8 mouse cellular contexts compared by ENCODE assay signal in genomic region chr19:46524601-46525321, GRCm38 (mm10). TPM values are rescaled to one million over a fixed set of nuclear protein-coding genes. Genes with fewer than 3 reads are reported as not detected.
DNase-seq lines count a peak whose midpoint lies in the region; ATAC-seq and TF ChIP-seq lines count a peak whose summit lies in the region.

No protein-coding gene starts in this region.

- no peak for TF ChIP-seq POLR2A in CH12.LX (IDR thresholded peaks at IDR 0.05; ENCODE audit: low read depth, low read length)
- no peak for TF ChIP-seq POLR2A in limb, embryonic 14.5 days (IDR thresholded peaks at IDR 0.05; ENCODE audit: borderline replicate concordance, extremely low read depth, insufficient read depth, insufficient read length)

- peaks cover 32 to 97% of the 10 kb centered on the region in 2 experiments for H3K4me1 ChIP-seq in CH12.LX (ENCODE audit: control insufficient read depth in 1 of 2, insufficient read depth in 2 of 2)
- peaks cover 68% of the 10 kb centered on the region for H3K4me1 ChIP-seq in forebrain, embryonic 16.5 days (replicated peaks; ENCODE audit: control insufficient read depth, insufficient read depth, low read length)
- peaks cover 38% of the 10 kb centered on the region for H3K4me1 ChIP-seq in hindbrain, embryonic 11.5 days (replicated peaks; ENCODE audit: control insufficient read depth, insufficient read depth, low read length)
- H3K4me1 ChIP-seq in limb, embryonic 14.5 days (ENCODE audit: control insufficient read depth, insufficient read depth, low read length) = peaks cover 66% of the 10 kb centered on the region
- H3K4me1 ChIP-seq in midbrain, embryonic 15.5 days = peaks cover 73% of the 10 kb centered on the region

- DNase-seq in CH12.LX (ENCODE audit: extremely low read depth) (peak; percentile 53), adipocyte (ENCODE audit: low spot score) (peak; percentile 92)
- DNase-seq in hindbrain, embryonic 11.5 days (ENCODE audit: low spot score) = peak; percentile 52
- peak; percentile 51 for DNase-seq in limb, embryonic 14.5 days (ENCODE audit: low spot score)
- no peak for DNase-seq in left cerebral cortex, postnatal 4 days

- in situ Hi-C loops in CH12.LX (cut with MboI; ENCODE audit: low pct_ligation_motif_present, low pct_unique_long_range_greater_than_20kb, low sequenced_read_pairs) = no loop called here

- peak overlapping the region in 1 of 3 experiments; percentile 46 for H3K4me3 ChIP-seq in CH12.LX (replicated peaks in 1 of 3; ENCODE audit: low read depth in 2 of 3, low read length in 2 of 3, poor library complexity in 1 of 3)
- H3K4me3 ChIP-seq in forebrain, embryonic 16.5 days (replicated peaks; ENCODE audit: low read length) = no peak overlapping the region
- H3K4me3 ChIP-seq in hindbrain, embryonic 11.5 days (ENCODE audit: low read depth, low read length) = no peak overlapping the region
- 0 out of 2 replicates have a peak overlapping the region, but pooled peaks have one; percentile 4 for H3K4me3 ChIP-seq in limb, embryonic 14.5 days (replicated peaks; ENCODE audit: low read length)
- H3K4me3 ChIP-seq in midbrain, embryonic 15.5 days = no peak overlapping the region

- 28% methylated on average over 14 of the region's 14 CpGs for WGBS in forebrain, embryonic 16.5 days
- WGBS in hindbrain, embryonic 11.5 days = 27% methylated on average over 14 of the region's 14 CpGs
- 37% methylated on average over 14 of the region's 14 CpGs for WGBS in limb, embryonic 14.5 days
- WGBS in midbrain, embryonic 15.5 days = 23% methylated on average over 14 of the region's 14 CpGs

- no peak for ATAC-seq in forebrain, embryonic 16.5 days
- no peak for ATAC-seq in hindbrain, embryonic 11.5 days (ENCODE audit: low FRiP score)
- no peak for ATAC-seq in limb, embryonic 14.5 days (ENCODE audit: low FRiP score, low read depth)
- no peak for ATAC-seq in midbrain, embryonic 15.5 days (replicated peaks)
- no peak for ATAC-seq in frontal cortex, adult (ENCODE audit: low TSS enrichment)

- dilution Hi-C loops in CH12.LX (cut with MboI; ENCODE audit: extremely low pct_ligation_motif_present, extremely low pct_unique_long_range_greater_than_20kb, low sequenced_read_pairs) = no loop called here

- no peak for TF ChIP-seq EP300 in CH12.LX (IDR thresholded peaks at IDR 0.05; ENCODE audit: low read length)

- peak; percentile 35 for TF ChIP-seq RAD21 in CH12.LX (IDR thresholded peaks at IDR 0.05; ENCODE audit: low read depth, low read length)

- peak overlapping the region; percentile 71; the same call in 1 of the 2 replicates for H3K4me2 ChIP-seq in CH12.LX (ENCODE audit: insufficient read depth, low read depth, poor library complexity, severe bottlenecking)
- peak overlapping the region; percentile 50 for H3K4me2 ChIP-seq in forebrain, embryonic 16.5 days (ENCODE audit: low read length)
- H3K4me2 ChIP-seq in hindbrain, embryonic 11.5 days (replicated peaks; ENCODE audit: low read depth, low read length) = peak overlapping the region; percentile 34; the same call in 1 of the 2 replicates
- peak overlapping the region; percentile 39 for H3K4me2 ChIP-seq in limb, embryonic 14.5 days (replicated peaks; ENCODE audit: low read depth, low read length, severe bottlenecking)
- peak overlapping the region; percentile 51; the same call in 1 of the 2 replicates for H3K4me2 ChIP-seq in midbrain, embryonic 15.5 days

- TF ChIP-seq CTCF in CH12.LX (conservative IDR thresholded peaks at IDR 0.05 in 1 of 2, IDR thresholded peaks at IDR 0.05 in 1 of 2; ENCODE audit: low read depth in 2 of 2, low read length in 2 of 2) = peak in 1 of 2 experiments; percentile 67; a peak in 2 of 4 replicates

- H3K27me3 ChIP-seq in CH12.LX (replicated peaks) = no peaks in the 10 kb centered on the region
- no peaks in the 10 kb centered on the region for H3K27me3 ChIP-seq in forebrain, embryonic 16.5 days (replicated peaks; ENCODE audit: control insufficient read depth, insufficient read depth, low read length)
- no peaks in the 10 kb centered on the region for H3K27me3 ChIP-seq in hindbrain, embryonic 11.5 days (ENCODE audit: control insufficient read depth, insufficient read depth, low read length)
- H3K27me3 ChIP-seq in limb, embryonic 14.5 days (ENCODE audit: control insufficient read depth, insufficient read depth, low read length) = no peaks in the 10 kb centered on the region
- no peaks in the 10 kb centered on the region for H3K27me3 ChIP-seq in midbrain, embryonic 15.5 days (replicated peaks)

- no peaks in the 10 kb centered on the region for H3K36me3 ChIP-seq in CH12.LX (replicated peaks in 1 of 2; ENCODE audit: control insufficient read depth in 1 of 2, insufficient read depth in 1 of 2, low read length in 1 of 2)
- no peaks in the 10 kb centered on the region for H3K36me3 ChIP-seq in forebrain, embryonic 16.5 days (ENCODE audit: control insufficient read depth, insufficient read depth)
- no peaks in the 10 kb centered on the region for H3K36me3 ChIP-seq in hindbrain, embryonic 11.5 days (ENCODE audit: control insufficient read depth, insufficient read depth, low read length)
- H3K36me3 ChIP-seq in limb, embryonic 14.5 days (ENCODE audit: control insufficient read depth, insufficient read depth, low read length) = no peaks in the 10 kb centered on the region
- H3K36me3 ChIP-seq in midbrain, embryonic 15.5 days (replicated peaks) = no peaks in the 10 kb centered on the region

- H3K9ac ChIP-seq in CH12.LX (ENCODE audit: insufficient read depth, low read depth) = peak overlapping the region; percentile 28; the same call in 1 of the 2 replicates
- peak overlapping the region; percentile 33; the same call in 1 of the 2 replicates for H3K9ac ChIP-seq in forebrain, embryonic 16.5 days (replicated peaks; ENCODE audit: low read depth, low read length)
- 0 out of 2 replicates have a peak overlapping the region, but pooled peaks have one; percentile 42 for H3K9ac ChIP-seq in hindbrain, embryonic 11.5 days (ENCODE audit: low read depth, low read length)
- H3K9ac ChIP-seq in limb, embryonic 14.5 days (ENCODE audit: low read depth, low read length, severe bottlenecking) = 0 out of 2 replicates have a peak overlapping the region, but pooled peaks have one; percentile 3
- H3K9ac ChIP-seq in midbrain, embryonic 15.5 days = no peak overlapping the region

- no peaks in the 10 kb centered on the region for H3K79me2 ChIP-seq in CH12.LX (replicated peaks; ENCODE audit: control insufficient read depth, extremely low read depth, insufficient read depth, poor library complexity, severe bottlenecking)

- intact Hi-C loops in left cerebral cortex, postnatal 4 days (cut with DNase I) = no loop called here

- no peaks in the 10 kb centered on the region for H3K9me3 ChIP-seq in CH12.LX (replicated peaks; ENCODE audit: low read length)
- H3K9me3 ChIP-seq in forebrain, embryonic 16.5 days (ENCODE audit: control insufficient read depth, low read length) = no peaks in the 10 kb centered on the region
- H3K9me3 ChIP-seq in hindbrain, embryonic 11.5 days (ENCODE audit: control insufficient read depth, low read length) = no peaks in the 10 kb centered on the region
- no peaks in the 10 kb centered on the region for H3K9me3 ChIP-seq in limb, embryonic 14.5 days (ENCODE audit: control insufficient read depth, low read length)
- no peaks in the 10 kb centered on the region for H3K9me3 ChIP-seq in midbrain, embryonic 15.5 days

- peak overlapping the region; percentile 86 for H3K27ac ChIP-seq in CH12.LX (ENCODE audit: insufficient read depth, low read depth)
- H3K27ac ChIP-seq in forebrain, embryonic 16.5 days (ENCODE audit: low read length) = peak overlapping the region; percentile 84
- peak overlapping the region; percentile 75 for H3K27ac ChIP-seq in hindbrain, embryonic 11.5 days (ENCODE audit: low read depth, low read length)
- 0 out of 2 replicates have a peak overlapping the region, but pooled peaks have one; percentile 55 for H3K27ac ChIP-seq in limb, embryonic 14.5 days (replicated peaks; ENCODE audit: low read depth, low read length)
- H3K27ac ChIP-seq in midbrain, embryonic 15.5 days = peak overlapping the region; percentile 82

TF ChIP-seq in CH12.LX, 34 proteins besides CTCF, POLR2A, EP300 and RAD21 (continues in another document):
- peak; percentile 75 for TF ChIP-seq ELF1 (IDR thresholded peaks at IDR 0.05; ENCODE audit: low read depth, low read length)
- TF ChIP-seq CHD1 (IDR thresholded peaks at IDR 0.05; ENCODE audit: low read depth, low read length) = no peak

RNA-seq across cellular contexts. Expression of gene Trim8, which starts 23.3 kb away (rescaled TPM):
- total RNA-seq in CH12.LX (2012; rRNA removed) = 11.0 and 12.0 TPM in 2 replicates
- 3.7 and 4.4 TPM in 2 replicates for total RNA-seq in CH12.LX (2014; rRNA removed)
- 23.3 and 24.9 TPM in 2 replicates for polyA plus RNA-seq in CH12.LX (2012; ENCODE audit: insufficient read length, low read depth)
- 24.5 and 27.7 TPM in 2 replicates for polyA plus RNA-seq in forebrain, embryonic 16.5 days (2015; fragmentation: Nextera tagmentation; extraction: Ambion mirVana)
- polyA plus RNA-seq in hindbrain, embryonic 11.5 days (2014; fragmentation: Nextera tagmentation; extraction: Ambion mirVana) = 28.4 and 30.6 TPM in 2 replicates
- 22.7 and 32.5 TPM in 2 replicates for polyA plus RNA-seq in limb, embryonic 14.5 days (2012; rRNA removed)
- polyA plus RNA-seq in limb, embryonic 14.5 days (2014; fragmentation: Nextera tagmentation; extraction: Ambion mirVana) = 21.5 and 23.1 TPM in 2 replicates
- polyA plus RNA-seq in midbrain, embryonic 15.5 days (2015; fragmentation: Nextera tagmentation; extraction: Ambion mirVana) = 29.9 and 30.5 TPM in 2 replicates
- 100 to 1,000 TPM; 113 to 119 TPM for total RNA-seq in left cerebral cortex, postnatal 4 days (2021)

RNA-seq across cellular contexts. Expression of gene Arl3, which starts 48.2 kb away (rescaled TPM):
- 38.4 and 46.5 TPM in 2 replicates for total RNA-seq in CH12.LX (2012; rRNA removed)
- 23.7 and 24.1 TPM in 2 replicates for total RNA-seq in CH12.LX (2014; rRNA removed)
- 40.4 and 45.3 TPM in 2 replicates for polyA plus RNA-seq in CH12.LX (2012; ENCODE audit: insufficient read length, low read depth)
- 226 and 246 TPM in 2 replicates for polyA plus RNA-seq in forebrain, embryonic 16.5 days (2015; fragmentation: Nextera tagmentation; extraction: Ambion mirVana)
- 145 and 160 TPM in 2 replicates for polyA plus RNA-seq in hindbrain, embryonic 11.5 days (2014; fragmentation: Nextera tagmentation; extraction: Ambion mirVana)
- polyA plus RNA-seq in limb, embryonic 14.5 days (2012; rRNA removed) = 93.0 and 120 TPM in 2 replicates
- 87.2 and 97.8 TPM in 2 replicates for polyA plus RNA-seq in limb, embryonic 14.5 days (2014; fragmentation: Nextera tagmentation; extraction: Ambion mirVana)
- 209 and 210 TPM in 2 replicates for polyA plus RNA-seq in midbrain, embryonic 15.5 days (2015; fragmentation: Nextera tagmentation; extraction: Ambion mirVana)
- 100 to 1,000 TPM; 102 to 107 TPM for total RNA-seq in left cerebral cortex, postnatal 4 days (2021)

RNA-seq across cellular contexts. Expression of gene Sfxn2, which starts 48.4 kb away (rescaled TPM):
- total RNA-seq in CH12.LX (2012; rRNA removed) = 8.5 and 9.4 TPM in 2 replicates
- total RNA-seq in CH12.LX (2014; rRNA removed) = 5.9 and 6.8 TPM in 2 replicates
- 11.1 and 11.8 TPM in 2 replicates for polyA plus RNA-seq in CH12.LX (2012; ENCODE audit: insufficient read length, low read depth)
- polyA plus RNA-seq in forebrain, embryonic 16.5 days (2015; fragmentation: Nextera tagmentation; extraction: Ambion mirVana) = 14.3 and 14.8 TPM in 2 replicates
- 9.3 and 11.1 TPM in 2 replicates for polyA plus RNA-seq in hindbrain, embryonic 11.5 days (2014; fragmentation: Nextera tagmentation; extraction: Ambion mirVana)
- 26.4 and 26.7 TPM in 2 replicates for polyA plus RNA-seq in limb, embryonic 14.5 days (2012; rRNA removed)
- polyA plus RNA-seq in limb, embryonic 14.5 days (2014; fragmentation: Nextera tagmentation; extraction: Ambion mirVana) = 21.2 and 22.0 TPM in 2 replicates
- 10.5 and 11.7 TPM in 2 replicates for polyA plus RNA-seq in midbrain, embryonic 15.5 days (2015; fragmentation: Nextera tagmentation; extraction: Ambion mirVana)
- total RNA-seq in left cerebral cortex, postnatal 4 days (2021) = 10 to 100 TPM; 12.6 to 13.7 TPM
